Mouse (Mus musculus) effector memory CD4-positive, alpha-beta T cell, adult 7 months (primary cell): ENCODE measurements around the gene Slc35f3. TPM values are rescaled to one million over a fixed set of nuclear protein-coding genes. Genes with fewer than 3 reads are reported as not detected.

ENCODE experiments used
- polyA plus RNA-seq: library from polyadenylated mRNA; unstranded; fragments of 100-300 nt; shearing (Covaris generic); gene quantifications from one replicate; pipeline ENCODE4 v1.2.1, GENCODE M21; 2017

Slc35f3 gene
- polyA plus RNA-seq: not detected

DNA sequence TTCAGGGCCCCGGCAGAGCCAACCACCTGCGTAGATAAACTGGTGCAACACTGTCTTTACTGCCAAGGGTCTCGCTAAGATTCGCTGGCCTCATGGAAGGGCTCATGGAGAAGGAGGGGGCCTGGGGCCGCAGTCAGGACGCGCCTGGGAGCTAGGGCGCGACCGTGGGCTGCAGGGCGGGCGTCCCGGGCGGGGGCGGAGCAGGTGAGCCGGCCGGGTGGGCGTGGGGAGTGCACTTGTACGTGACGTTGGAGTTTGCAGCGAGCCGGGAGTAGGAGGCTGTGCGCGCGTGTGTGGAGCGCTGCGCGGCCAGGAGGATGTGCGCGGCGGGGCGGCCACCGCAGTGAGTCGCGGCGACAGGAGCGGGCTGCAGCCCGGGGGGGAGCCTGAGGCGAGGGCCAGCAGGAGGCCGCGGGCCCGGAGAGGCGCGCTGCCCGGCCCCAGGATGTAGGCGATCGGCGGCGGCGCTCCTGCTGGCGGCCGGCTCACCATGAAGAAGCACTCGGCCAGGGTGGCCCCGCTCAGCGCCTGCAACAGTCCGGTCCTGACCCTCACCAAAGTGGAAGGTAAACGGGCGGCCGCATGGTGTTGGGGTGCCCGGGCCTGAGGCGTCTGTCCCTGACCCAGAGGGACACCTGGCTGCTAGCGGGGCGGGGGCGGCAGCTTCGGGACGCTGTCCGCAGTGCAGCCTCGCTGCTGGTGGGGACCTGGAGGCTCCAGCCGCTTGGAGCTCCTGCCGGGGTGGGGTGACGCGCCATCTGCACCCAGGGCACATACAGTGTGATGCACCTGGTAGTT lies at the start of gene Slc35f3:
Gene Slc35f3 (plus strand): TSS at position 263 of the 798 bp plus-strand sequence.

DNA sequence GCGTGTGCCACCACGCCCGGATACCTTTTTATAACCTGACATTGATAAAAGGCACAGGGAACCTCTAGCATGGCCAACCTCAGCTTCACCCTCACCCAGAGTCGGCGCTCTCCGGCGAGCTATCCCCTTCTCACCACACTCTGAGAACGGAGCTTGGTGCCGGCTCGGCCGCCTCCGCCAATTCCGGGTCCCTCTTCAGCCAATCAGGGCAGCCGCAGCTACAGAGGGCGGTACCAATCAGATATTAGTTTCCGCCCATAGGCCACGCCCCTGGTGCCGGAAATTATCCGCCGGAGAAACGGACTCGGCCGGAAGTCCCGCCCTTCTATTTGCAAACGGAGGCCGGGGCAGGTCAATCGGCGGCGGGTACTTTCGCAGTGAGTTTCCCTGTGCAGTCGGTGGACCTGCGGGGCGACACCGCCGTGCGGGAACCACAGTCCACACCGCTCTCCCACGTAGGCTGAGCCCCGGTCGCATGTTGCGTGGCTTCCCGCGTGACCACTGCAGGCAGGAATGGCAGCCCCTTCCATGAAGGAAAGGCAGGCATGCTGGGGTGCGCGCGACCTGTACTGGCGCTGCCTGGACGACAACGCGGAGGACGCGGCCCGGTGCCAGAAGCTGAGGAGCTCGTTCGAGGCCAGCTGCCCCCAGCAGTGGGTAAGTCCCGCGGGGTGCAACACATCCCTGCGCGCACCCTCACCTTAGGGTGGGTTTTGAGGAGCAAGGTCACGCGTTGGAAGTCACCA lies 124.0 kb downstream of the Slc35f3 start, which contains the start of gene Coa6:
Gene Coa6 (plus strand): TSS at position 342 of the 746 bp plus-strand sequence.

Other genes starting within 250 kb of the Slc35f3 start
- 30.4 TPM for gene Coa6, start 124.0 kb downstream of the Slc35f3 start, polyA plus RNA-seq
- gene Tarbp1, start 176.5 kb downstream of the Slc35f3 start, polyA plus RNA-seq: 6.0 TPM